Mouse (Mus musculus): Measurements from ENCODE around the gene Gm38392.
"Not testable (repeated sequence)": the region's sequence is repeated elsewhere in the genome, so short reads cannot be mapped to it uniquely, and the experiment has no call there.

The Gm38392 gene

GRCm38 (mm10) chr3:88287110-88287509 lies at the start of gene Gm38392:
Gene Gm38392, minus strand, starts transcription at chr3:88287210.
- in situ Hi-C loops (cut with MboI; ENCODE audit: low sequenced_read_pairs): no loop called here

- in situ Hi-C loops (cut with MboI; ENCODE audit: low sequenced_read_pairs): no loop called here
These were observed 49.3 kb upstream of the Gm38392 start, which contains the start of the genes Tmem79 and Smg5 for GRCm38 (mm10) chr3:88336058-88337013. Gene Tmem79, minus strand, starts transcription at chr3:88336148. Gene Smg5, plus strand, starts transcription at chr3:88336260.

GRCm38 (mm10) chr3:88335436-88336053 lies 48.5 kb upstream of the Gm38392 start:
- in situ Hi-C loops (cut with MboI; ENCODE audit: low sequenced_read_pairs): no loop called here

- in situ Hi-C loops (cut with MboI; ENCODE audit: low sequenced_read_pairs): no loop called here
These were observed 48.0 kb upstream of the Gm38392 start for GRCm38 (mm10) chr3:88334902-88335435.

- in situ Hi-C loops (cut with MboI; ENCODE audit: low sequenced_read_pairs): no loop called here
These were observed 47.1 kb upstream of the Gm38392 start for GRCm38 (mm10) chr3:88334029-88334658.

GRCm38 (mm10) chr3:88331282-88331681 lies 44.3 kb upstream of the Gm38392 start:
- in situ Hi-C loops (cut with MboI; ENCODE audit: low sequenced_read_pairs): no loop called here

- in situ Hi-C loops (cut with MboI; ENCODE audit: low sequenced_read_pairs): no loop called here
These were observed 41.9 kb upstream of the Gm38392 start for GRCm38 (mm10) chr3:88328956-88329355.

GRCm38 (mm10) chr3:88324951-88325405 lies 38.0 kb upstream of the Gm38392 start, which contains the start of gene Glmp:
Gene Glmp, plus strand, starts transcription at chr3:88325023.
- in situ Hi-C loops (cut with MboI; ENCODE audit: low sequenced_read_pairs): no loop called here

- in situ Hi-C loops (cut with MboI; ENCODE audit: low sequenced_read_pairs): no loop called here
These were observed 12.2 kb upstream of the Gm38392 start for GRCm38 (mm10) chr3:88299172-88299571.

GRCm38 (mm10) chr3:88297321-88297851 lies 10.4 kb upstream of the Gm38392 start:
- in situ Hi-C loops (cut with MboI; ENCODE audit: low sequenced_read_pairs): no loop called here

- in situ Hi-C loops (cut with MboI; ENCODE audit: low sequenced_read_pairs): no loop called here
These were observed 9.7 kb upstream of the Gm38392 start, which contains the start of the genes Tsacc and Cct3 for GRCm38 (mm10) chr3:88296561-88297318. Gene Tsacc, minus strand, starts transcription at chr3:88296999. Gene Cct3, plus strand, starts transcription at chr3:88297116.

GRCm38 (mm10) chr3:88296110-88296560 lies 9.1 kb upstream of the Gm38392 start:
- in situ Hi-C loops (cut with MboI; ENCODE audit: low sequenced_read_pairs): no loop called here

GRCm38 (mm10) chr3:88295272-88295671 lies 8.3 kb upstream of the Gm38392 start:
- in situ Hi-C loops (cut with MboI; ENCODE audit: low sequenced_read_pairs): not testable (repeated sequence)

GRCm38 (mm10) chr3:88291970-88292369 lies 5.0 kb upstream of the Gm38392 start:
- in situ Hi-C loops (cut with MboI; ENCODE audit: low sequenced_read_pairs): no loop called here

- in situ Hi-C loops (cut with MboI; ENCODE audit: low sequenced_read_pairs): not testable (repeated sequence)
These were observed 1.2 kb upstream of the Gm38392 start for GRCm38 (mm10) chr3:88288133-88288713.

GRCm38 (mm10) chr3:88285565-88285895 lies 1.5 kb downstream of the Gm38392 start:
- in situ Hi-C loops (cut with MboI; ENCODE audit: low sequenced_read_pairs): not testable (repeated sequence)

GRCm38 (mm10) chr3:88284815-88285564 lies 2.0 kb downstream of the Gm38392 start:
- in situ Hi-C loops (cut with MboI; ENCODE audit: low sequenced_read_pairs): not testable (repeated sequence)

GRCm38 (mm10) chr3:88281141-88281916 lies 5.7 kb downstream of the Gm38392 start:
- in situ Hi-C loops (cut with MboI; ENCODE audit: low sequenced_read_pairs): not testable (repeated sequence)

Data from CH12F3 (cell line).